In genomic region chr9:100570626-100571233, GRCm38 (mm10) we compare ENCODE assay signal across 8 mouse cellular contexts. TPM values are rescaled to one million over a fixed set of nuclear protein-coding genes. Genes with fewer than 3 reads are reported as not detected.
DNase-seq lines count a peak whose midpoint lies in the region; ATAC-seq and TF ChIP-seq lines count a peak whose summit lies in the region.

Gene Slc35g2, minus strand, starts transcription at chr9:100571090.

- no peaks in the 10 kb centered on the region for H3K4me1 ChIP-seq in ES-Bruce4 (ENCODE audit: control insufficient read depth, insufficient read depth, low read length)
- H3K4me1 ChIP-seq in embryonic facial prominence, embryonic 11.5 days (ENCODE audit: control insufficient read depth, insufficient read depth, low read length): no peaks in the 10 kb centered on the region; the same call in 1 of the 2 replicates
- H3K4me1 ChIP-seq in heart, embryonic 15.5 days (replicated peaks): peaks cover 6% of the 10 kb centered on the region
- H3K4me1 ChIP-seq in liver, embryonic 15.5 days (replicated peaks): peaks cover 7% of the 10 kb centered on the region; the same call in 1 of the 2 replicates
- 0 out of 2 replicates have a peak, but pooled peaks cover 2% of the 10 kb centered on the region for H3K4me1 ChIP-seq in neural tube, embryonic 11.5 days (ENCODE audit: control insufficient read depth, insufficient read depth, low read length)

- H3K27ac ChIP-seq in ES-Bruce4 (ENCODE audit: insufficient read depth, low read length): no peak within 1 kb of the TSS
- no peak within 1 kb of the TSS for H3K27ac ChIP-seq in embryonic facial prominence, embryonic 11.5 days (replicated peaks; ENCODE audit: low read depth, low read length)
- peak within 1 kb of the TSS; percentile 46; the same call in 1 of the 2 replicates for H3K27ac ChIP-seq in heart, embryonic 15.5 days
- no peak within 1 kb of the TSS for H3K27ac ChIP-seq in liver, embryonic 15.5 days (replicated peaks)
- H3K27ac ChIP-seq in neural tube, embryonic 11.5 days (ENCODE audit: low read depth, low read length): peak within 1 kb of the TSS; percentile 39; the same call in 1 of the 2 replicates

- no peaks in the 10 kb centered on the region for H3K36me3 ChIP-seq in ES-Bruce4 (ENCODE audit: control insufficient read depth, insufficient read depth, low read length, poor library complexity, severe bottlenecking)
- H3K36me3 ChIP-seq in embryonic facial prominence, embryonic 11.5 days (replicated peaks; ENCODE audit: control insufficient read depth, insufficient read depth, low read depth, low read length): no peaks in the 10 kb centered on the region
- no peaks in the 10 kb centered on the region for H3K36me3 ChIP-seq in heart, embryonic 15.5 days
- H3K36me3 ChIP-seq in liver, embryonic 15.5 days (replicated peaks): no peaks in the 10 kb centered on the region
- H3K36me3 ChIP-seq in neural tube, embryonic 11.5 days (ENCODE audit: control insufficient read depth, insufficient read depth, low read length): no peaks in the 10 kb centered on the region

- peaks cover 3% of the 10 kb centered on the region; the same call in 1 of the 2 replicates for H3K27me3 ChIP-seq in ES-Bruce4 (ENCODE audit: control insufficient read depth, insufficient read depth, low read length, poor library complexity, severe bottlenecking)
- no peaks in the 10 kb centered on the region for H3K27me3 ChIP-seq in embryonic facial prominence, embryonic 11.5 days (ENCODE audit: control insufficient read depth, insufficient read depth, low read length)
- no peaks in the 10 kb centered on the region for H3K27me3 ChIP-seq in heart, embryonic 15.5 days
- H3K27me3 ChIP-seq in liver, embryonic 15.5 days: peaks cover 40% of the 10 kb centered on the region
- no peaks in the 10 kb centered on the region for H3K27me3 ChIP-seq in neural tube, embryonic 11.5 days (ENCODE audit: control insufficient read depth, insufficient read depth, low read length)

- peak within 1 kb of the TSS; percentile 51 for H3K9ac ChIP-seq in ES-Bruce4 (ENCODE audit: low read depth, poor library complexity, severe bottlenecking)
- H3K9ac ChIP-seq in embryonic facial prominence, embryonic 11.5 days (replicated peaks; ENCODE audit: low read length): peak within 1 kb of the TSS; percentile 61
- peak within 1 kb of the TSS; percentile 65 for H3K9ac ChIP-seq in heart, embryonic 15.5 days
- H3K9ac ChIP-seq in liver, embryonic 15.5 days: peak within 1 kb of the TSS; percentile 4; the same call in 1 of the 2 replicates
- peak within 1 kb of the TSS; percentile 64 for H3K9ac ChIP-seq in neural tube, embryonic 11.5 days (ENCODE audit: low read length)

- peak; percentile 88 for ATAC-seq in embryonic facial prominence, embryonic 11.5 days (replicated peaks; ENCODE audit: insufficient number of reproducible peaks, low FRiP score, low TSS enrichment, low read depth)
- ATAC-seq in heart, embryonic 15.5 days (replicated peaks; ENCODE audit: insufficient number of reproducible peaks, insufficient read depth, low FRiP score, low read depth): peak; percentile 76
- ATAC-seq in liver, embryonic 15.5 days (ENCODE audit: insufficient read depth): peak; percentile 15; the same call in 1 of the 2 replicates
- peak; percentile 96 for ATAC-seq in neural tube, embryonic 11.5 days (ENCODE audit: insufficient read depth, low FRiP score, low TSS enrichment)
- no peak for ATAC-seq in erythroid progenitor cell, adult 5-6 weeks (replicated peaks; ENCODE audit: low FRiP score, poor library complexity, severe bottlenecking)

- peak; percentile 64 for DNase-seq in adrenal gland, postnatal 14 days
- DNase-seq in embryonic facial prominence, embryonic 11.5 days (ENCODE audit: low spot score): peak; percentile 79
- peak; percentile 57 for DNase-seq in kidney, postnatal 14 days
- peak; percentile 89 for DNase-seq in neural tube, embryonic 11.5 days (ENCODE audit: low spot score)

- H3K4me3 ChIP-seq in ES-Bruce4 (ENCODE audit: low read depth, low read length): peak within 1 kb of the TSS; percentile 85
- H3K4me3 ChIP-seq in embryonic facial prominence, embryonic 11.5 days (ENCODE audit: low read depth, low read length): peak within 1 kb of the TSS; percentile 56
- H3K4me3 ChIP-seq in heart, embryonic 15.5 days: peak within 1 kb of the TSS; percentile 64
- H3K4me3 ChIP-seq in liver, embryonic 15.5 days (replicated peaks): peak within 1 kb of the TSS; percentile 56
- peak within 1 kb of the TSS; percentile 61 for H3K4me3 ChIP-seq in neural tube, embryonic 11.5 days (ENCODE audit: low read depth, low read length)

- H3K4me2 ChIP-seq in embryonic facial prominence, embryonic 11.5 days (ENCODE audit: low read depth, low read length): peak within 1 kb of the TSS; percentile 84
- H3K4me2 ChIP-seq in heart, embryonic 15.5 days: peak within 1 kb of the TSS; percentile 88
- H3K4me2 ChIP-seq in liver, embryonic 15.5 days: peak within 1 kb of the TSS; percentile 68
- H3K4me2 ChIP-seq in neural tube, embryonic 11.5 days (ENCODE audit: low read depth): peak within 1 kb of the TSS; percentile 65

- TF ChIP-seq EP300 in ES-Bruce4 (IDR thresholded peaks at IDR 0.05; ENCODE audit: insufficient read depth, low read depth, low read length): no peak

- no peak for TF ChIP-seq CTCF in ES-Bruce4 (IDR thresholded peaks at IDR 0.05; ENCODE audit: low read depth, low read length)

- TF ChIP-seq POLR2A in ES-Bruce4 (IDR thresholded peaks at IDR 0.05; ENCODE audit: insufficient read depth, low read length): no peak

- H3K9me3 ChIP-seq in ES-Bruce4 (replicated peaks; ENCODE audit: control insufficient read depth, insufficient read depth, low read length, poor library complexity, severe bottlenecking): no peaks in the 10 kb centered on the region
- no peaks in the 10 kb centered on the region for H3K9me3 ChIP-seq in embryonic facial prominence, embryonic 11.5 days (replicated peaks; ENCODE audit: control insufficient read depth, low read length)
- no peaks in the 10 kb centered on the region for H3K9me3 ChIP-seq in heart, embryonic 15.5 days (replicated peaks)
- no peaks in the 10 kb centered on the region for H3K9me3 ChIP-seq in liver, embryonic 15.5 days (replicated peaks)
- no peaks in the 10 kb centered on the region for H3K9me3 ChIP-seq in neural tube, embryonic 11.5 days (ENCODE audit: control insufficient read depth, low read length)

- under 1% methylated on average over 55 of the region's 55 CpGs for WGBS in embryonic facial prominence, embryonic 11.5 days
- WGBS in heart, embryonic 15.5 days: under 1% methylated on average over 55 of the region's 55 CpGs
- under 1% methylated on average over 55 of the region's 55 CpGs for WGBS in liver, embryonic 15.5 days (ENCODE audit: insufficient replicate concordance)
- under 1% methylated on average over 48 of the region's 55 CpGs for WGBS in neural tube, embryonic 11.5 days

RNA-seq across cellular contexts. Expression of gene Slc35g2, which starts in this region (rescaled TPM):
- 1.9 and 5.2 TPM in 2 replicates for polyA plus RNA-seq in ES-Bruce4 (2011; ENCODE audit: insufficient read depth, insufficient read length, low read depth, missing spikeins)
- 8.3 and 8.4 TPM in 2 replicates for total RNA-seq in adrenal gland, postnatal 14 days (2021)
- 5.5 and 5.9 TPM in 2 replicates for polyA plus RNA-seq in embryonic facial prominence, embryonic 11.5 days (2014; fragmentation: Nextera tagmentation; extraction: Ambion mirVana)
- 8.8 and 9.0 TPM in 2 replicates for polyA plus RNA-seq in heart, embryonic 15.5 days (2015; fragmentation: Nextera tagmentation; extraction: Ambion mirVana)
- 1.1 and 1.5 TPM in 2 replicates for polyA plus RNA-seq in liver, embryonic 15.5 days (2015; fragmentation: Nextera tagmentation; extraction: Ambion mirVana)
- polyA plus RNA-seq in neural tube, embryonic 11.5 days (2014; fragmentation: Nextera tagmentation; extraction: Ambion mirVana): 5.2 and 7.4 TPM in 2 replicates
- total RNA-seq in erythroid progenitor cell, adult 5-6 weeks (2015; ENCODE audit: low replicate concordance): not detected in 2 replicates
- not detected in 2 replicates for total RNA-seq in erythroid progenitor cell, adult 5-6 weeks (2017; ENCODE audit: low replicate concordance)

Comparison
In these comparisons a context has a peak if more than half of its experiments do, and no peak if none do; other contexts are left out.
1. H3K27ac ChIP-seq: peak in heart, embryonic 15.5 days (single experiment) and neural tube, embryonic 11.5 days (single experiment); none in ES-Bruce4 (single experiment), embryonic facial prominence, embryonic 11.5 days (single experiment) and liver, embryonic 15.5 days (single experiment).
2. H3K9ac ChIP-seq: peak in every context shown above with its lines; median percentile 65 in heart, embryonic 15.5 days; 64 in neural tube, embryonic 11.5 days; 61 in embryonic facial prominence, embryonic 11.5 days; 51 in ES-Bruce4; 4 in liver, embryonic 15.5 days.
3. Peak in every context shown above with its lines, with median percentiles within 50 percentile points of each other: H3K4me3 ChIP-seq, DNase-seq and H3K4me2 ChIP-seq.